Mouse (Mus musculus) CH12.LX (cell line): ENCODE data around the gene Gm20388. TPM values are rescaled to one million over a fixed set of nuclear protein-coding genes. Genes with fewer than 3 reads are reported as not detected.
A peak's percentile ranks its signal among the peaks of the same experiment; 100 is the strongest.

ENCODE experiments used
- DNase-seq: peaks from one replicate; pipeline ENCODE4 v3.0.0-alpha.2; 2013; ENCODE audit errors: extremely low read depth
- H3K27ac ChIP-seq: 2 replicates; pipeline ENCODE4 v1.5.1; 2012; ENCODE audit warnings: low read depth, mild to moderate bottlenecking, control low read depth, moderate library complexity; ENCODE audit not compliant: insufficient read depth
- H3K27me3 ChIP-seq: replicated peaks from 2 replicates; pipeline ENCODE3; 2012; ENCODE audit warnings: inconsistent platforms
- H3K36me3 ChIP-seq, 2 experiments: replicated peaks in 1 of 2; 2 replicates each; pipeline versions ENCODE3 to v1.6.1; 2012; ENCODE audit warnings: inconsistent platforms in 1 of 2, low read length in 1 of 2, mild to moderate bottlenecking in 1 of 2, mixed read lengths in 1 of 2, moderate library complexity in 1 of 2; ENCODE audit not compliant: control insufficient read depth in 1 of 2, insufficient read depth in 1 of 2
- H3K4me1 ChIP-seq, 2 experiments: 2 replicates each; pipeline ENCODE4 v1.6.1; 2012; ENCODE audit warnings: inconsistent platforms in 1 of 2, moderate library complexity in 1 of 2; ENCODE audit not compliant: insufficient read depth in 2 of 2, control insufficient read depth in 1 of 2
- H3K4me2 ChIP-seq: 2 replicates; pipeline ENCODE4 v1.6.1; 2012; ENCODE audit warnings: low read depth, mild to moderate bottlenecking, control low read depth; ENCODE audit not compliant: poor library complexity, insufficient read depth, severe bottlenecking
- H3K4me3 ChIP-seq, 3 experiments: fragments of 150-350 bp in 1 of 3; sonication (generic) in 1 of 3; replicated peaks in 1 of 3; 2 replicates each; pipeline versions ENCODE3 to v1.5.1; 2011 to 2012; ENCODE audit warnings: low read depth in 2 of 3, low read length in 2 of 3, mild to moderate bottlenecking in 2 of 3, moderate library complexity in 2 of 3, control low read depth in 1 of 3, improper control_type of control experiment in 1 of 3, inconsistent platforms in 1 of 3, mixed read lengths in 1 of 3; ENCODE audit not compliant: poor library complexity in 1 of 3
- H3K79me2 ChIP-seq: replicated peaks from 2 replicates; pipeline ENCODE4 v1.6.1; 2012; ENCODE audit warnings: mild to moderate bottlenecking, moderate library complexity; ENCODE audit not compliant: control insufficient read depth, poor library complexity, insufficient read depth, severe bottlenecking; ENCODE audit errors: extremely low read depth
- H3K9ac ChIP-seq: 2 replicates; pipeline ENCODE4 v1.6.1; 2012; ENCODE audit warnings: low read depth, mild to moderate bottlenecking, control low read depth, moderate library complexity; ENCODE audit not compliant: insufficient read depth
- H3K9me3 ChIP-seq: replicated peaks from 2 replicates; pipeline ENCODE3; 2012; ENCODE audit warnings: low read length, inconsistent platforms, mixed read lengths
- BHLHE40 ChIP-seq: IDR thresholded peaks from 2 replicates; pipeline ENCODE4 v1.6.1; 2011; ENCODE audit warnings: mild to moderate bottlenecking, low read depth, low read length, improper control_type of control experiment
- CHD2 ChIP-seq: IDR thresholded peaks from 2 replicates; pipeline ENCODE4 v1.6.1; 2011; ENCODE audit warnings: low read length, improper control_type of control experiment
- CTCF ChIP-seq, 2 experiments: IDR thresholded peaks in 1 of 2; conservative IDR thresholded peaks in 1 of 2; 2 replicates each; pipeline ENCODE4 v1.5.1; 2011 to 2012; ENCODE audit warnings: low read depth in 2 of 2, low read length in 2 of 2, improper control_type of control experiment in 1 of 2, inconsistent platforms in 1 of 2, mild to moderate bottlenecking in 1 of 2, moderate library complexity in 1 of 2
- E2F4 ChIP-seq: IDR thresholded peaks from 2 replicates; pipeline ENCODE4 v1.6.1; 2011; ENCODE audit warnings: low read depth, low read length, improper control_type of control experiment; ENCODE audit not compliant: insufficient replicate concordance
- ELF1 ChIP-seq: IDR thresholded peaks from 2 replicates; pipeline ENCODE4 v1.6.1; 2014; ENCODE audit warnings: low read depth, mild to moderate bottlenecking, inconsistent platforms, low read length, improper control_type of control experiment
- EP300 ChIP-seq: IDR thresholded peaks from 2 replicates; pipeline ENCODE4 v1.6.1; 2011; ENCODE audit warnings: low read length, improper control_type of control experiment
- ETS1 ChIP-seq: conservative IDR thresholded peaks from 2 replicates; pipeline ENCODE4 v1.6.1; 2012; ENCODE audit warnings: low read depth, mild to moderate bottlenecking, inconsistent platforms, low read length, improper control_type of control experiment, moderate library complexity
- GABPA ChIP-seq: IDR thresholded peaks from 2 replicates; pipeline ENCODE4 v1.6.1; 2012; ENCODE audit warnings: low read depth, low read length, improper control_type of control experiment, inconsistent platforms; ENCODE audit not compliant: insufficient replicate concordance
- IRF4 ChIP-seq: IDR thresholded peaks from 2 replicates; pipeline ENCODE4 v1.6.1; 2014; ENCODE audit warnings: low read depth, mild to moderate bottlenecking, inconsistent platforms, low read length, improper control_type of control experiment
- JUN ChIP-seq: IDR thresholded peaks from 2 replicates; pipeline ENCODE4 v1.6.1; 2011; ENCODE audit warnings: low read depth, mild to moderate bottlenecking, low read length, improper control_type of control experiment, moderate library complexity; ENCODE audit not compliant: insufficient read depth
- JUND ChIP-seq: conservative IDR thresholded peaks from 2 replicates; pipeline ENCODE4 v1.6.1; 2011; ENCODE audit warnings: low read depth, low read length, improper control_type of control experiment
- MAFK ChIP-seq: IDR thresholded peaks from 2 replicates; pipeline ENCODE4 v1.6.1; 2011; ENCODE audit warnings: low read length, improper control_type of control experiment; ENCODE audit not compliant: insufficient replicate concordance
- MAX ChIP-seq: IDR thresholded peaks from 2 replicates; pipeline ENCODE4 v1.6.1; 2011; ENCODE audit warnings: low read length, improper control_type of control experiment
- MAZ ChIP-seq: IDR thresholded peaks from 2 replicates; pipeline ENCODE4 v1.6.1; 2012; ENCODE audit warnings: low read depth, mild to moderate bottlenecking, inconsistent platforms, low read length, improper control_type of control experiment, moderate library complexity
- MEF2A ChIP-seq: IDR thresholded peaks from 2 replicates; pipeline ENCODE4 v1.6.1; 2014; ENCODE audit warnings: low read depth, mild to moderate bottlenecking, inconsistent platforms, low read length, improper control_type of control experiment, borderline replicate concordance
- MXI1 ChIP-seq: IDR thresholded peaks from 2 replicates; pipeline ENCODE4 v1.6.1; 2011; ENCODE audit warnings: mild to moderate bottlenecking, low read depth, low read length, improper control_type of control experiment
- MYC ChIP-seq: IDR thresholded peaks from 2 replicates; pipeline ENCODE4 v1.6.1; 2011; ENCODE audit warnings: low read depth, mild to moderate bottlenecking, improper control_type of control experiment, low read length
- NELFE ChIP-seq: IDR thresholded peaks from 2 replicates; pipeline ENCODE4 v1.6.1; 2011; ENCODE audit warnings: low read depth, low read length, improper control_type of control experiment
- NRF1 ChIP-seq: IDR thresholded peaks from 2 replicates; pipeline ENCODE4 v1.6.1; 2014; ENCODE audit warnings: low read depth, mild to moderate bottlenecking, inconsistent platforms, low read length, improper control_type of control experiment, moderate library complexity
- PAX5 ChIP-seq: IDR thresholded peaks from 2 replicates; pipeline ENCODE4 v1.6.1; 2012; ENCODE audit warnings: low read length, inconsistent platforms, mixed read lengths
- POLR2A ChIP-seq: IDR thresholded peaks from 2 replicates; pipeline ENCODE4 v1.6.1; 2011; ENCODE audit warnings: low read depth, mild to moderate bottlenecking, improper control_type of control experiment, low read length
- RAD21 ChIP-seq: IDR thresholded peaks from 2 replicates; pipeline ENCODE4 v1.6.1; 2011; ENCODE audit warnings: low read depth, mild to moderate bottlenecking, low read length, improper control_type of control experiment, moderate library complexity
- RCOR1 ChIP-seq: conservative IDR thresholded peaks from 2 replicates; pipeline ENCODE4 v1.6.1; 2012; ENCODE audit warnings: low read depth, mild to moderate bottlenecking, inconsistent platforms, low read length, improper control_type of control experiment
- SIN3A ChIP-seq: IDR thresholded peaks from 2 replicates; pipeline ENCODE4 v1.6.1; 2012; ENCODE audit warnings: low read length, improper control_type of control experiment, inconsistent platforms
- TBP ChIP-seq: conservative IDR thresholded peaks from 2 replicates; pipeline ENCODE4 v1.6.1; 2011; ENCODE audit warnings: low read depth, low read length, improper control_type of control experiment
- TCF12 ChIP-seq: IDR thresholded peaks from 2 replicates; pipeline ENCODE4 v1.6.1; 2014; ENCODE audit warnings: low read depth, mild to moderate bottlenecking, inconsistent platforms, low read length, improper control_type of control experiment
- UBTF ChIP-seq: IDR thresholded peaks from 2 replicates; pipeline ENCODE4 v1.6.1; 2012; ENCODE audit warnings: low read depth, mild to moderate bottlenecking, inconsistent platforms, low read length, improper control_type of control experiment, moderate library complexity
- USF1 ChIP-seq: IDR thresholded peaks from 2 replicates; pipeline ENCODE4 v1.6.1; 2014; ENCODE audit warnings: low read depth, mild to moderate bottlenecking, inconsistent platforms, low read length, improper control_type of control experiment
- USF2 ChIP-seq: conservative IDR thresholded peaks from 2 replicates; pipeline ENCODE4 v1.6.1; 2011; ENCODE audit warnings: low read depth, low read length, improper control_type of control experiment
- ZC3H11A ChIP-seq: IDR thresholded peaks from 2 replicates; pipeline ENCODE4 v1.6.1; 2012; ENCODE audit warnings: low read depth, mild to moderate bottlenecking, inconsistent platforms, low read length, improper control_type of control experiment
- ZKSCAN1 ChIP-seq: IDR thresholded peaks from 2 replicates; pipeline ENCODE4 v1.6.1; 2012; ENCODE audit warnings: low read depth, inconsistent platforms, low read length, improper control_type of control experiment, borderline replicate concordance
- ZMIZ1 ChIP-seq: IDR thresholded peaks from 2 replicates; pipeline ENCODE4 v1.6.1; 2012; ENCODE audit warnings: low read depth, mild to moderate bottlenecking, inconsistent platforms, low read length, improper control_type of control experiment
- ZNF384 ChIP-seq: IDR thresholded peaks from 2 replicates; pipeline ENCODE4 v1.6.1; 2012; ENCODE audit warnings: low read depth, low read length, improper control_type of control experiment, inconsistent platforms
- dilution Hi-C: fragments of 300-500 bp; cut with MboI; formaldehyde crosslinking; loops from 2 replicates; pipeline ENCODE4 v1.14.3; 2020; ENCODE audit warnings: low sequenced_read_pairs; ENCODE audit not compliant: extremely low pct_unique_long_range_greater_than_20kb, extremely low pct_ligation_motif_present
- in situ Hi-C: fragments of 300-500 bp; cut with MboI; formaldehyde crosslinking; loops from 3 replicates; pipeline ENCODE4 v1.14.3; 2019; ENCODE audit warnings: low sequenced_read_pairs, low pct_ligation_motif_present, low pct_unique_long_range_greater_than_20kb, mixed read lengths
- polyA plus RNA-seq: library from polyadenylated mRNA; unstranded; fragments of >175 nt; gene quantifications from 2 replicates; pipeline ENCODE4 v1.2.1, GENCODE M21; 2012; ENCODE audit warnings: low read depth; ENCODE audit not compliant: insufficient read length
- total RNA-seq, 2 experiments: library from RNA; depleted of rRNA; stranded (reverse); fragments of 300-350 nt in 1 of 2; fragments of >200 nt in 1 of 2; gene quantifications; 2 replicates each; pipeline ENCODE4 v1.2.3; 2012 to 2014

The Gm20388 gene
- total and polyA plus RNA-seq, 3 experiments, result 14.8 to 26.3 (median 22.2) TPM

- peaks cover 28 to 58% of the 10 kb centered on the region in 2 experiments for H3K4me1 ChIP-seq
- no peak for DNase-seq
- in situ Hi-C loops, result no loop called here
- TF ChIP-seq JUND (no peak), ZNF384 (no peak), TBP (no peak), UBTF (no peak), MYC (no peak), PAX5 (no peak), BHLHE40 (peak; percentile 71), RCOR1 (no peak), EP300 (0 out of 2 replicates have a peak, but pooled peaks have one; percentile 36), E2F4 (no peak), TCF12 (no peak), GABPA (no peak), USF1 (no peak), MXI1 (no peak), CHD2 (no peak), MAX (0 out of 2 replicates have a peak, but pooled peaks have one; percentile 18), ZKSCAN1 (no peak), NRF1 (no peak), ZC3H11A (no peak), ETS1 (peak; percentile 71), MAZ (no peak), ZMIZ1 (no peak), RAD21 (no peak), MAFK (no peak), POLR2A (no peak), MEF2A (peak; percentile 79; the same call in 1 of the 2 replicates), USF2 (no peak), NELFE (no peak), CTCF (conservative IDR thresholded peaks at IDR 0.05 in 1 of 2, IDR thresholded peaks at IDR 0.05 in 1 of 2; ENCODE audit: low read depth in 2 of 2, low read length in 2 of 2) (no peak), SIN3A (no peak), JUN (no peak), ELF1 (no peak), IRF4 (no peak)
- H3K4me3 ChIP-seq, result no peak overlapping the region
- no peak overlapping the region for H3K27ac ChIP-seq
- no peak overlapping the region for H3K4me2 ChIP-seq
- dilution Hi-C loops, result no loop called here
- no peak overlapping the region for H3K9ac ChIP-seq
- no peaks in the 10 kb centered on the region for H3K9me3 ChIP-seq
- H3K79me2 ChIP-seq, result no peaks in the 10 kb centered on the region
- H3K27me3 ChIP-seq, result peaks cover 3% of the 10 kb centered on the region
- no peaks in the 10 kb centered on the region for H3K36me3 ChIP-seq
These were observed 2234.2 kb downstream of the Gm20388 start for GRCm38 (mm10) chr8:122144729-122145311.
